Mouse (Mus musculus) heart, adult 8-10 months (tissue): ENCODE results near the gene Flt1. TPM values are rescaled to one million over a fixed set of nuclear protein-coding genes. Genes with fewer than 3 reads are reported as not detected.

Source experiments
- DNase-seq: peaks from one replicate; pipeline ENCODE4 v3.0.0; 2022; ENCODE audit warnings: low spot score
- total RNA-seq, 4 experiments: library from RNA; stranded (reverse); gene quantifications; 2 replicates each; pipeline ENCODE4 v1.2.4; 2022

Gene Flt1
- total RNA-seq: 10 to 100 TPM; 69.6 to 80.3 (median 73.2) TPM

DNA sequence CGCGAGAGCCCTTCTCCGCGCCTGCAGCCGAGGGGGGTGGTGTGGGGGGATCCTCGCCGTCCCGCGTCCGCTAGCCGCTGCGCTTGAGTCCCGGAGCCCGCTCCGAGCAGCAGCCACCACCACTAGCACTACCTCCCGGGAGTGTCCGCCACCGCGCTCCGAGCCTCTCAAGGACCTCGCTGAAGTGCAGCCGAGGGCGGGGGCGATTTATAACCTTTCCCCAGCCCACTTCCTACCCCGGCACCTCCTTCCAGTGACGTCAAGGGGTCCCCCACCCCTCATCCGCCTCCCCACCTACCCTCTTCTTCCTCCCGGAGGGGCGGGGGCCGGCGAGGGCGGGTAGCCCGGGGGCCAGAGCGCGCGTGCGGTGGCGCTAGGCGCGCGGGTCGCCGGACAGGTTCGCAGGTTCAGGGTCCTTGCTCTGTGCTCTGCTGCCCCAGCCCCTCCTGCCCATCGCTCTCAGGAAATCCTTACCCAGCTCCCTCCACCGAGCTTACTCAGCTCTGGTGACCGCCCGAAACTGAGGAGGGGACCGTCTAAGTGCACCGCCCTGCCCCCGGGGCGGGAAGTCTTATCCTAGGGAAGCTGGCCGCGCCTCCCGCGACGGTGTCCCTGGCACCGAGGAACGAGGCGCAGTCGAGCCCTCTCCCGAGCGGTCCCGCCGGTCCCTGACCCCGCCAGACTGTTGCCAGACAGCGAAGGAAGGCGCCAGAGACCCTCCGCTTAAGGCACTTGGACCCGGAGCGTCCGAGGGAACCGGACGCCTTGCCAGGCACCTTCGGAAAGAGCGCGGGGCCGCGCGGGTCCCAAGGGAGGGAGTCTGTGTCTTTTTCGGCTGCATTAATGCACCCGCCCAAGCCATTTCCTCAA lies at the start of gene Flt1:
Flt1 (minus strand) TSS at position 181 of the 870 bp plus-strand sequence.
- peak; percentile 86 for DNase-seq

- no peak for DNase-seq
Observed at GRCm38 (mm10) chr5:147775222-147775621, 49.4 kb upstream of the Flt1 start.

- DNase-seq: no peak
Observed at GRCm38 (mm10) chr5:147769918-147770317, 44.1 kb upstream of the Flt1 start.

- DNase-seq: no peak
Observed at GRCm38 (mm10) chr5:147764061-147764460, 38.2 kb upstream of the Flt1 start.

- DNase-seq: no peak
Observed at GRCm38 (mm10) chr5:147761984-147762383, 36.2 kb upstream of the Flt1 start.

DNA sequence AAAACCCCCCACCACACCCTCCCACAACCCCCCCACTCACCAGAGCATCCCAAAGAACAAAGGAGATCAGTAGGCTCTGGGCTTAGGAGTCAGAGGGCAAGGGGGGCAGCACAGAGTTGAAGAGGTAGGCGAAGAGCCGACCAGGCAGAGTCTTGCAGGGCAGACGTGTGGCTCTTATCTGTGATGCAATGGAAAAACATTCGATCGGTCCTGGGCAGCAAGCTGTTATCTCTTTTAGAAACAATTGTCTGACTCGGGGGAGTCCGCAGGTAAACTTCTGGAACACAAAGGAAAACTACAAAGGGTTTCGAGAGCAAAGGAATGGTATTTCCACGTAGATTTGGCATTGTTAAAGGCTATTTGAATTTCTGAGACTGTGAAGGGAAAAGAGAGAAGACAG lies 35.5 kb upstream of the Flt1 start:
- DNase-seq: no peak

DNA sequence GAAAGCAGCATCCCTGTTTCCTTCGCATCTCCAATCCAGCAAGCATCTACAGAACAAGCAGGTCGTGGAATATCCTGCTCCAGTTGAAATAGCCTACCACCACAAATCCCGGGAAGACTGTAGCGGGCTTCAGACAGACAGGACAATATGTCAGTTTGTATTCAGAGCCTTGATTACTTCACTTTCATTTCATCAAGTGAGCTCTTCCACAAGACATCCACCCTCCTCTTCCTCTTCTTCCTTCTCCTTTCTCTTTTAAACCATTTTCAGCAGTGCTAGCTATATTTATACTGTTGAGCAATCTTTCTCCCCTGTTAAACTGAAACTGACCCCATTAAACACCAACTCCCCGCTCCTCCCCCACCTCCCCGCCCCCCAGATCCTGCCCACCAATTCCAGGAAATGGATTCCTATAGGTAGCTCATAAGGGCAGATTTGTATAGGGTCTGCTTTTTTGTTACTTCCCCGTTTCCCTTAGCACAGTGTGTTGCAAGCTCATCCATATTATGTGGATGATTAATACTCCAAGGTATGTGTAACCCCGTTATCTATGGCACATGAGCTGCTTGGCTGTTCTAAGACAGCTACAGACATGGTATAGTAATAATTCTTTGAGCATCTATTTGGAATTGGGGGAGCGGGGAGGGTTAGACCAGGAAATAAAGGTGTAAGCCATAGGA lies 33.0 kb upstream of the Flt1 start:
- no peak for DNase-seq

DNA sequence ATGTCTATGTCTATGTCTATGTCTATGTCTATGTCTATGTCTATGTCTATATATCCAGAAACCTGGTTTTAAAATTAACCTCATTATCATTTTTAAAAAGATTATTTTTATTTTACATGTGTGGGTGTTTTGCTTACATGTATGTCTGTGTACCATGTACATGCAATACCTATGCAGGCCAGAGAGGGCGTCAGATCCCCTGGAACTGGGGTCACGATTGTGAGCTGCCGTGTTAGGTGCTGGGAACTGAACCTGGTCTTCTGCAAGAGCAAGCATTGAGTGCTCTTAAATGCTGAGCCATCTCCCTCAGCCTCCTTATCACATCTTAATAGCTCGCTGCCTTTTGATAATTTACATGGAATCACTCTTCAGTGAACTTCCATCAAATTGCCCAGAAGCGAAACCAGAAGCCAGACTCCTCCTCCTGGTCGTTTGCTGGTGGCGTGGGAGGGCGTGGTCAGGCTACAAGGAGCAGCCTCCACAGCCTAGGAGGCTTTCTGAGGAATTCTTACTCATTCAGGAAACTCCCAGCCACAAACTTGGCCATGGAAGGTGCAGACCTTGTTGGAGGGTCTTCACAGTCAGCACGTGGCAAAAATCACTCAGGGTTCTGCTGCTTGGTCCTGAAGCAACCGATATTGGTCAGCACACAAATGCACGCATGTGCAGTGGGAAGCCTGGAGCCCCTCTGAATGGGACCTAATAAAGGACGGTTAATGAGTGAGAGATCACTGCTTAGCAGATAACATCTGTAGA lies 32.2 kb upstream of the Flt1 start:
- peak; percentile 63 for DNase-seq

DNA sequence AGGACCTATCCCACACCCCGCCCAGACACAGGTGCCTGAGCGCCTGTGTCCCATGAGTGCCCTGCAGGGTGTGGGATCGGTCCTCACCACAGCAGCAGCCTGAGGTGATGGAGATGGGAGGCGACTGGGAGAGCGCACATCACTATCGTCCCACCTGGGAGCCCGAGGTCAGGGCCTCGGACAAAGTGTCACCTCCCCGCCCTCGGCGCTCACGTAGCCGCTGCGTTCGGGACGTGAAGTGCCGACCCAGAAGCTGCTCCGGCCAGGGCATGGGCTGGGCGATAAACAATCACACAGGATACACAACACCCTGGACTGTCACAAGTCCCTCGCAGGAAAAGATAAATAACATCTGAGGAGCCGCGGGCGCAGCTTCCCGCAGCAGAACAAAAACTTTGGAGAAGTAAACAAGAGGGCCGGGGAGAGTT lies 27.1 kb upstream of the Flt1 start:
- peak; percentile 39 for DNase-seq

DNA sequence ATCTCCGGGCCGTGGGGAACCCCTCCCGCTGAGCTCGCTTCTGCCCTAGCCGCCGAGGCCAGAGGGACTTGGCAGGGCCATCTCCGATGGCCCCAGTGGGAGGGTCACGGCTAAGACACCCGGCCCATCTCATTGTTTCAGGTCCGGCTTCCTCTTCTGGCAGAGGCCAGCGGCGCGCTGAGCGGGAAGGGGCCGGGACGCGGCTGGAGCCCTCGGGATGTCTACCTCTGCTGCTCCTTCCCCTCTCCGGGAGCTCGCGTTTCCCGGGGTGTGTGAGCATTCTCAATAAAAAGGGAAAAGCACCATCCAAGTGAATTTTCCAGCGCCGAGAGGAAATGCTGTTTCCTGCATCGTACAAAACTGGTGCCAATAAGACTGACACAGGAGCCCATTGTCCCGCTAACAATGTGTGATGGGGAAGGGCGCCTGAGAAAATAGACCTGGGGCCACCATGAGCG lies 25.9 kb upstream of the Flt1 start:
- DNase-seq: peak; percentile 85

DNA sequence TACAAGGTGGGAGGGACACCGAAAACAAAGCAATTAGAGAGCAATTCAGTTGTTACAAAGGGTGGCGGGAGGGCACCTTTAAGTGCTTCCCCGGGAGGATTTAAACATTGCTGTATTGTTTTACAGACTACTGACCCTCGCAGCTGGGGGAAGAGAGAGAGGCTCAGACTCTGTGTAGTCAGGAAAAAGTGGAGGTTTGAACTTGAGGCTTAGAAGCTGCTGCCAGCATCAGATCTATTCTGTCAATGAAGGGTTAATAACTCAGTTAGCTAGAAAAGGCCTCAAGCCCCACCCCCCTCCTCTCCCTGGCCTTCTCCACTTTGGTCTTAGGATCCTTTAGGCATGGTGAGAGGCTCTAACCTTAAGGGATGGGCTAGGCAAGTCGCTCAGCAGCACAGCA lies 24.2 kb upstream of the Flt1 start:
- no peak for DNase-seq

GRCm38 (mm10) chr5:147748081-147748581 lies 22.3 kb upstream of the Flt1 start:
- peak; percentile 57 for DNase-seq

DNA sequence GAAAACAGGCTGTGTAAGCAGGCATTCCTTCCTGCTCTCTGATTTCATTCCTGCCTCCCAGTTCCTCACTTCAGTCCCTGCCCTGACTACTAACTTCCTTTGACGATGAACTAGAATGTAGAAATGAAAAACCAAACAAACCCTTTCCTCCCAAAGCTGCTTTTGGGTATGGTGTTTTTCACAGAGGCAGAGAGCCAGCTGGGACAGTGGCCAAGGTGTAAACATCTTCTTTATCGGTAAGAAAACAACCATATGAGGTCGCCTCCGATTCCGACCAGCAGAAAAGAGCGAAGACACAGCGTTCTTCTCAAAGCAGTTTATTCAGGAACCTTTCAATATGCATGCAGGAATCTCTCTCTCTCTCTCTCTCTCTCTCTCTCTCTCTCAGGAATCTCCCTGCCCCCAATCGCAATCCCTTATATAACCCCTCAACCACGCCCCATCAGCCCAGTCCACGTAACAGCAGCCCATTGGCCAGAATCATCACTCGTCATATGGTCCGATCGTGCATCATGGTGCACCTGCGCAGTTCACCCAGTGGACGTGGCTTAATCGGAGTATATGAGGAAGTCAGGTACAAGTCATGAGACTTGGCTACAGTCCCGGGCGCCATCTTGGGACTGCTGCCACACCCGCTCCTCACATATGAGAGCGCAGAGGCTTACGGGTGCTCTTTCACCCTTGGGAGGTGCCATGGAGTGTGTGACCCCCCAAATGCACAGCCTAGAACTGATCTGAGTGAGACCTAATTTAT lies 19.3 kb upstream of the Flt1 start:
- no peak for DNase-seq

GRCm38 (mm10) chr5:147742468-147743111 lies 16.8 kb upstream of the Flt1 start:
- no peak for DNase-seq

DNA sequence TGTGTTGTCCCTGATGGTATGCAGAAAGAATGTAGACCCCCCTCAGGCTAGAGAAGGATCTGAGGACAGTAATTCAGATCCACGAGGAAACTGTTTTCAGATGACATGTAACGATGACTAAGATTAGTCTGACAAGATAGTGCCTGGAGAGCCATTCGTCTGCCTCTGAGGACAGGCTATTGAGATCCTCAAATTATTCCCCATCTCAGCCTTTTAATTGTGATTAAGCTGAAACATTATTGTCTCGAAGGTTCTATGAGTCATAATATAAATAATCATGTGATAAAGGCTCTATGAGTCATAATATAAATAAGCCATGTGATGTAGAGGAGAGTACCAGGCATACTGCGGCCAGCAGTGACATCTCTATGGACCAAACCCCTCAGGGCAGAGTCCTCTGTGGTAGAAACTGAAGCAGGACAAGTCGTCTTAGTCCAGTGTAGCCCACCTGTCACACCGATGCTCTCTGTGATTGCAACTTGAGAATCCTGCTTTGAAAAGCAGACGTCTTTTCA lies 11.0 kb upstream of the Flt1 start:
- DNase-seq: no peak

DNA sequence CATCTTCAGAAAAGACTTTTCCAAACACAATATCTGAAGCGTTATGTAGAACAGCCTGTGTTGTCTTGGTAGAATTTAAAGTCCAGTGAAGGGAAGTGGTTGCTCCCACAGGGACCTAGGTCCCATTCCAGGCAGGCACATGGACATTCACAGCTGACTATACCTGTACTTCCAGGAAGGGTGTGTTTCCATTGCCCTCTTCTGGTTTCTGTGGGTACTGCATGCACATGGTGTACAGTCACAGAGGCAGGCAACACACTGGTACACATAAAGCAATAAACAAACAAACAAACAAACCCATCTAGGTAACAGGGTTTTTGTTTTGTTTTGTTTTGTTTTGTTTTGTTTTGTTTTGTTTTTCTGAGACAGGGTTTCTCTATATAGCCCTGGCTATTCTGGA lies 7.9 kb upstream of the Flt1 start:
- DNase-seq: no peak

DNA sequence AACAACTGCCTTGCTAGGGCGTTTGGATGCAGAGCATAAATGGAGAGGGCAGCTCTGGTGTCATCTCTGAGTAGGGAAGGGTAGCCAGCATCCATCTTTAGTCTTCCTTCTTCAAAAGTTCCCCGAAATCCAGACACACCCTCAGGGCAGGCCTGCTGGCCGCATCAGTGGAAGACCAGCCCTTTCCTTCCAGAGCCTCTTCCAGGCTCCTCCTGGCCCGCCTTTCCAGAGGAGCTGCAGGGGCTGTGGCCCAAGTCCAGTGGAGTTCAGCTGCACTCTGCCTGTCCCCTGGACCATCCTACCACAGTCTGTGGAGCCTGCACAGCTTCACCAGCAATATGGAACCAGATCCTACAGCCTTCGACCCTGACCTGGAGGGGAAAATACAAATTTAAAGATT lies 7.1 kb upstream of the Flt1 start:
- peak; percentile 36 for DNase-seq

DNA sequence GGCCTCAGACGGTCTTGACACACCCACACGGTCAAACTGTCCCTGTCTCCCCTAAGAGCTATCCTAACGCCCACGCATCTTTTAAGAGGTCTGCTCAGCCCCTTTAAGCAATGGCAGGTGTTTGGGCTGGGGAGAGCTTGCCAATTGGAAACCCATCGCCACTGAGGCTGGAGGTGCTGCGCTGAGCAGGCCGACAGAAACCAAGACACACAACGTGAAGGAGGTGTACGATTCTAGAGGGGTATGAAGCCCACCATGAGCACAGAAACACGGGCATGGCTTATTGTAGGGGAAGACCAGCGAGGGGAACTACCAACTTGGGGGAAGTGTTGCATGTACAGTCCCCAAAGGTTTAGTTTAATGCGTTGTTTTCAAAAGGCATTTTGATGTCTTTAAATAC lies 1.7 kb upstream of the Flt1 start:
- DNase-seq: no peak

DNA sequence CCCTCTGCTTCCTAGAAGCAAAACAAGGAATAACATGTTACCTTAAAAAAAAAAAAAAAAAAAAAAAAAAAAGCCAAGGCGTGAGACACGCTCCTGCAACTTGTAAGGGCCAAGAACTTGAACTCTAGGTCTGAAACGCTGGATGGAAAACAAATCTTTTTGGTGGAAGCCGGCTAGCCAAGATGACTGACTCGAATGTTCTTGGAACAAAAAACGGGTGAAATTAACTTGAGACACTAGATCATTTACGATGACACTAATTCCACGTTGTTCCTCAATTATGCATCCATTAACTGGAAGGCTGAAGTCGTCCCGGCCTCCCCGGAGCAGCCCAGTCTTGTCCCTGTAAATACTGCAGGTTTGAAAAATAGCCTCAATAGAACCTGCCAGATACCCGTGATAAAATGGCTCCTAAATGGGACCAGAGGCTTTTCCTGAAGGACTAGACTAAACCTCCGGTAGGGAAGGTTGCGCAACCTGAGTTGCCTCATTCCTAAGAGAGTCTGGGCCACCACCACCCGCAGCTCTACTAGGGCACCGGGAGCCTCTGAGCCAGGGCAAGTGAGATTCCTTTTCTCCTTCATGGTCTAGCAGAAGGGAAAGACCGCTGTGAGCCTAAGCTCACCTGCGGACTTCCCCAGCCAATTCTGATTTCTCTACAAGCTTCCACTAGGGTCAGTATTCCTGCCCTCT lies 1.0 kb upstream of the Flt1 start:
- DNase-seq: peak; percentile 24
